Mouse (Mus musculus): ENCODE measurements around the gene Gm20422. TPM values are rescaled to one million over a fixed set of nuclear protein-coding genes. Genes with fewer than 3 reads are reported as not detected.

Gm20422 gene
- polyA plus RNA-seq, 1 experiment from 2014 or later, result 0.82 TPM

DNA sequence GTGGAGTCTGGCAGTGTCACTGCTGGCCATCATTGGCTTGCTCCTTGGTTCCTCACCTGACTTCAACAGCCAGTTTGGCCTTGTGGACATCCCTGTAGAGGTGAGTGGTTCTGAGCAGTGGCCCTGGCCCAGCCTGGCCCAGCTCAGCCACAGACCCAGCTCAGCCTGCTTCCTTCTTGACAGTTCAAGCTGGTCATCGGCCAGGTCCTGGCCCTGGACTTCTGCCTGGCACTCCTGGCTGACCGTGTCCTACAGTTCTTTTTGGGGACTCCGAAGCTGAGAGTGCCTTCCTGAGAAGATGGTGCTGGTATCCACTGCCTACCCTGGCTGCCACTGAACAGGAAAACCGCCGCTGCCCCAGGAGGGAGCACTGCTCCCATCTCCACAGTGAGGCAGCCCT is 32.5 kb upstream of the Gm20422 start:
- WGBS, result 92% methylated on average over 5 of the region's 5 CpGs
- H3K4me1 ChIP-seq (ENCODE audit: insufficient read depth, low read length), result peaks cover 5% of the 10 kb centered on the region
- H3K27me3 ChIP-seq (ENCODE audit: insufficient read depth, low read length), result no peaks in the 10 kb centered on the region
- H3K9me3 ChIP-seq (ENCODE audit: low read length), result no peaks in the 10 kb centered on the region
- no peak overlapping the region for H3K27ac ChIP-seq (ENCODE audit: low read length)
- H3K36me3 ChIP-seq (ENCODE audit: insufficient read depth, low read length), result peaks cover 55% of the 10 kb centered on the region
- H3K9ac ChIP-seq (replicated peaks; ENCODE audit: low read length), result no peak overlapping the region
- H3K4me3 ChIP-seq (ENCODE audit: low read length), result no peak overlapping the region
- H3K4me2 ChIP-seq (replicated peaks; ENCODE audit: low read depth, low read length), result no peak overlapping the region
- no peak for ATAC-seq (ENCODE audit: low FRiP score, low TSS enrichment)

DNA sequence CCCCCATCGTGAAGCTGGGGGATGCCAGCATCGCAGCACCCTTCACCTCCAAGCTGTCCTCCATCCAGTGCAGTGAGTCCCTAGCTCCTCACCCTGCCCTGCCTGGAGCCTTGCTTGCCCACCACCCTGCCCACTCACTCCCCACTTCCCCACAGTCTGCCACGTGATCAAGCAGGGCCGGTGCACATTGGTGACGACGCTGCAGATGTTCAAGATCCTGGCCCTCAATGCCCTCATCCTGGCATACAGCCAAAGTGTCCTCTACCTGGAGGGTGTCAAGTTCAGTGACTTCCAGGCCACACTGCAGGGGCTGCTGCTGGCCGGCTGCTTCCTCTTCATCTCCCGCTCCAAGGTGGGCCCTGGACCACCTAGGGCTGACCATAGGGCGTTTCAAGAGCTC is 30.8 kb upstream of the Gm20422 start:
- Histone ChIP-seq H3K9me3 (ENCODE audit: low read length) (no peaks in the 10 kb centered on the region), H3K27me3 (ENCODE audit: insufficient read depth, low read length) (no peaks in the 10 kb centered on the region), H3K4me2 (replicated peaks; ENCODE audit: low read depth, low read length) (no peak overlapping the region), H3K9ac (replicated peaks; ENCODE audit: low read length) (no peak overlapping the region), H3K4me1 (ENCODE audit: insufficient read depth, low read length) (peaks cover 5% of the 10 kb centered on the region), H3K4me3 (ENCODE audit: low read length) (no peak overlapping the region), H3K27ac (ENCODE audit: low read length) (no peak overlapping the region), H3K36me3 (ENCODE audit: insufficient read depth, low read length) (peaks cover 68% of the 10 kb centered on the region)
- WGBS, result 90% methylated on average over 9 of the region's 9 CpGs
- ATAC-seq (ENCODE audit: low FRiP score, low TSS enrichment), result no peak

DNA sequence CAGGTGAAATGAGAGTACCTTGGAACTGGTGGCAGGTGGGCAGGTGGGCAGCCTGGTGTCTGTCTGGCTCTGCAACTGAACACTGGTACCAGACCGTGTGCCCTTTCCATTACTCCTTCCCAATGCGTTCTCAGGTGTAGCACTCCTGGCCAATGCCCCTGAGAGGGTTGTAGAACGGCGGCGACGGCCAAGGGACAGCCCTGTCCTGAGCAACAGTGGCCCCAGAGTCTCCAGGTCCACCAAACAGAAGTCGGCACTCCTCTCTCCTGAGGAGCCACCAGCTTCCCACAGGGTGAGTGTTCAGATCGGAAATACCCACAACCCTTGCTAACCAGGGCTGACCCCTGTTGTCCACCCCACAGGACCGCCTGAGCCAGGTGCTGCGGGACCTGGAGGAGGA is 30.4 kb upstream of the Gm20422 start:
- H3K27me3 ChIP-seq (ENCODE audit: insufficient read depth, low read length), result no peaks in the 10 kb centered on the region
- no peaks in the 10 kb centered on the region for H3K9me3 ChIP-seq (ENCODE audit: low read length)
- peaks cover 5% of the 10 kb centered on the region for H3K4me1 ChIP-seq (ENCODE audit: insufficient read depth, low read length)
- no peak overlapping the region for H3K27ac ChIP-seq (ENCODE audit: low read length)
- no peak overlapping the region for H3K9ac ChIP-seq (replicated peaks; ENCODE audit: low read length)
- H3K4me3 ChIP-seq (ENCODE audit: low read length), result no peak overlapping the region
- ATAC-seq (ENCODE audit: low FRiP score, low TSS enrichment), result no peak
- H3K4me2 ChIP-seq (replicated peaks; ENCODE audit: low read depth, low read length), result no peak overlapping the region
- 95% methylated on average over 10 of the region's 10 CpGs for WGBS
- H3K36me3 ChIP-seq (ENCODE audit: insufficient read depth, low read length), result peaks cover 72% of the 10 kb centered on the region

DNA sequence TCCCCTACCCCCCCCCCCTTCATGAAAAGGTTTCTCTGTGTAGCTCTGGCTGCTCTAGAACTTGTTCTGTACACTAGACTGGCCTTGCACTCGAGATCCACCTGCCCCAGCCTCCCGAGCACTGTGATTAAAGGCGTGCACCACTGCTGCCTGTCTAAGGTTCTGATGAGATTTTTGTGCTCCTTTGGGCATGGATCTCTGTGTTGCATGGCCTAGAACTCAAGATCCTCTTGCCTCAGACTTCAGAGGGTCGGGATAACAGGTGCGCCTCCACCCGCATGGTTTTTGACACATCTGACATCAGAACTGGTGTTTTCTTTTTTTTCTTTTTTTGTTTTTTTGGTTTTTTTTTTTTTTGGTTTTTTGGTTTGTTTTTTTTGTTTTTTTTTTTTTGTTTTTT is 29.9 kb upstream of the Gm20422 start:
- no peaks in the 10 kb centered on the region for H3K27me3 ChIP-seq (ENCODE audit: insufficient read depth, low read length)
- no peak for ATAC-seq (ENCODE audit: low FRiP score, low TSS enrichment)
- H3K4me1 ChIP-seq (ENCODE audit: insufficient read depth, low read length), result peaks cover 5% of the 10 kb centered on the region
- no peak overlapping the region for H3K4me2 ChIP-seq (replicated peaks; ENCODE audit: low read depth, low read length)
- 88% methylated on average over 6 of the region's 6 CpGs for WGBS
- H3K27ac ChIP-seq (ENCODE audit: low read length), result no peak overlapping the region
- H3K9me3 ChIP-seq (ENCODE audit: low read length), result no peaks in the 10 kb centered on the region
- H3K9ac ChIP-seq (replicated peaks; ENCODE audit: low read length), result no peak overlapping the region
- H3K36me3 ChIP-seq (ENCODE audit: insufficient read depth, low read length), result peaks cover 77% of the 10 kb centered on the region
- H3K4me3 ChIP-seq (ENCODE audit: low read length), result no peak overlapping the region

DNA sequence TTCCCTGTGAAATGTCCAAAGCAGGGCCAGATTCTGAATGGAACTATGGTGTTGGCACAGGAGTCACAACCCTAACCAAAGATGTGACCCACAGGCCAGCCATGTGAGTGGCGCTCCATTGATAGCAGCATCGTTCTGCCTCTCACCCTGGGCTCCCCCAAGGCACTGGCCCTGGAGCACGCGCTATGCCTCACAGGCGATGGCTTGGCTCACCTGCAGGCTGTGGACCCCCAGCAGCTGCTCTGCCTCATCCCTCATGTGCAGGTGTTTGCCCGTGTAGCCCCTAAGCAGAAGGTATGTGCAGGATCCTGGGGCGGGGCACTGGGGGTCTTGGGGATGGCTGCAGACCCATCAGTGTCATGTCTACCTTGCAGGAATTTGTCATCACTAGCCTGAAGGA is 28.7 kb upstream of the Gm20422 start:
- H3K27me3 ChIP-seq (ENCODE audit: insufficient read depth, low read length), result no peaks in the 10 kb centered on the region
- H3K9ac ChIP-seq (replicated peaks; ENCODE audit: low read length), result no peak overlapping the region
- H3K27ac ChIP-seq (ENCODE audit: low read length), result no peak overlapping the region
- WGBS, result 91% methylated on average over 7 of the region's 7 CpGs
- no peak overlapping the region for H3K4me3 ChIP-seq (ENCODE audit: low read length)
- H3K36me3 ChIP-seq (ENCODE audit: insufficient read depth, low read length), result peaks cover 89% of the 10 kb centered on the region
- no peaks in the 10 kb centered on the region for H3K4me1 ChIP-seq (ENCODE audit: insufficient read depth, low read length)
- no peak for ATAC-seq (ENCODE audit: low FRiP score, low TSS enrichment)
- no peaks in the 10 kb centered on the region for H3K9me3 ChIP-seq (ENCODE audit: low read length)
- H3K4me2 ChIP-seq (replicated peaks; ENCODE audit: low read depth, low read length), result no peak overlapping the region

DNA sequence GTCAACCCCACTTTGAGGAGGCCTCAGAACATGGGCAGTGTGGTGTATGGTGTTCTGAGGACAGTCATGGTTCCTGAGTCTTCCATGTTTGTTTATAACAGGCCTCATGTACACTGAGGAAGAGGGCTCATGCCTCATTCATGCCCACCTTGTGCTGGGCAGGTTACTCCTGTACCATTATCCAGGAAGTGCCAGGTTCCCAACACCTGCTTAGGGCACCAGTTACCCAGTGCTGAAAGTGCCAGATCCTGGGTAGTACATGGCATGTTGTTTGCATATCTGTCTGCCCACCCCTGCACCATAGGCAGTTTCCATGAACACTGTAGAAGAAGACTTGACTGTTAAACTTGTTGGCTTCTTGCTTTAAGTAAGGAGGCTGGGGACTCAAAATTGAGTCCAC is 27.5 kb upstream of the Gm20422 start:
- H3K4me1 ChIP-seq (ENCODE audit: insufficient read depth, low read length), result no peaks in the 10 kb centered on the region
- no peak overlapping the region for H3K4me3 ChIP-seq (ENCODE audit: low read length)
- H3K9ac ChIP-seq (replicated peaks; ENCODE audit: low read length), result no peak overlapping the region
- H3K27me3 ChIP-seq (ENCODE audit: insufficient read depth, low read length), result no peaks in the 10 kb centered on the region
- no peak overlapping the region for H3K27ac ChIP-seq (ENCODE audit: low read length)
- H3K4me2 ChIP-seq (replicated peaks; ENCODE audit: low read depth, low read length), result no peak overlapping the region
- no peaks in the 10 kb centered on the region for H3K9me3 ChIP-seq (ENCODE audit: low read length)
- peaks cover 92% of the 10 kb centered on the region for H3K36me3 ChIP-seq (ENCODE audit: insufficient read depth, low read length)
- no peak for ATAC-seq (ENCODE audit: low FRiP score, low TSS enrichment)

DNA sequence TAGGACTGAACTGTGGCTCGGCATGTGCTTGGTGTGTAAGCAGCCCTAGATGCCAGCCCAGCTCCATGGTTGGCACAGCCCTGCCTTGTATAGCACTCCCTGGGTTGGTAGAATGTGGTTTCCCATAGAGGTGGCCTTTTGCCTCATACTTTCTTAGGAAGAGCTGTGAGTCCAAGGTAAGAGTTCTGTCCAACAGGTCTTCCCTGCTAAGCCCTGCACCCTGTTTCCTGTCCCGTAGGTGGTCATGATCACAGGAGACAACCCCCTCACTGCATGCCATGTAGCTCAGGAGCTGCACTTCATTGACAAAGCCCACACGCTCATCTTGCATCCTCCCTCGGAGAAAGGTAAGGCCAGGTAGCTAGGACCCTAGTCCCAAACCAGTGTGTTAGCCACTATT is 27.1 kb upstream of the Gm20422 start:
- Histone ChIP-seq H3K9me3 (ENCODE audit: low read length) (no peaks in the 10 kb centered on the region), H3K36me3 (ENCODE audit: insufficient read depth, low read length) (peaks cover 92% of the 10 kb centered on the region), H3K27ac (ENCODE audit: low read length) (no peak overlapping the region), H3K4me2 (replicated peaks; ENCODE audit: low read depth, low read length) (no peak overlapping the region), H3K4me1 (ENCODE audit: insufficient read depth, low read length) (no peaks in the 10 kb centered on the region), H3K4me3 (ENCODE audit: low read length) (no peak overlapping the region), H3K9ac (replicated peaks; ENCODE audit: low read length) (no peak overlapping the region), H3K27me3 (ENCODE audit: insufficient read depth, low read length) (no peaks in the 10 kb centered on the region)
- WGBS, result 93% methylated on average over 4 of the region's 4 CpGs
- no peak for ATAC-seq (ENCODE audit: low FRiP score, low TSS enrichment)

DNA sequence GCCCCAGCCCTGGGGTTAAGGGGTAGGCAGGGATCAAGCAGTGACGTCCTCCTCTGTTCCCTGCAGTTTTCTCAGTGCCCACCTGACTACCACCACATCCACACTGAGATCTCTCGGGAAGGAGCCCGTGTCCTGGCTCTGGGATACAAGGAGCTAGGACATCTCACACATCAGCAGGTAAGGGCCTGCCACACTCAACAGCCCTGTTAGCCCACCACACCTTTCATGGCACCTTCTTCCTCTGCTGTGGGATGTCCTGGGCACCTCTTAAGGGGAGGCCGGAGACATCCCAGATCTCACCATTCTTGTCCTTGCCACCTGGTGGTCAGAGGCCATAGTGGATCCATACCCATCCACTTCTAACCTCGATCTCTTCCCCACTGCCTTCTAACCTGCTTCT is 25.3 kb upstream of the Gm20422 start:
- H3K36me3 ChIP-seq (ENCODE audit: insufficient read depth, low read length), result peaks cover 83% of the 10 kb centered on the region
- no peak overlapping the region for H3K4me3 ChIP-seq (ENCODE audit: low read length)
- no peaks in the 10 kb centered on the region for H3K4me1 ChIP-seq (ENCODE audit: insufficient read depth, low read length)
- no peak overlapping the region for H3K4me2 ChIP-seq (replicated peaks; ENCODE audit: low read depth, low read length)
- 88% methylated on average over 5 of the region's 5 CpGs for WGBS
- H3K27me3 ChIP-seq (ENCODE audit: insufficient read depth, low read length), result no peaks in the 10 kb centered on the region
- no peaks in the 10 kb centered on the region for H3K9me3 ChIP-seq (ENCODE audit: low read length)
- no peak overlapping the region for H3K9ac ChIP-seq (replicated peaks; ENCODE audit: low read length)
- no peak overlapping the region for H3K27ac ChIP-seq (ENCODE audit: low read length)
- ATAC-seq (ENCODE audit: low FRiP score, low TSS enrichment), result no peak

DNA sequence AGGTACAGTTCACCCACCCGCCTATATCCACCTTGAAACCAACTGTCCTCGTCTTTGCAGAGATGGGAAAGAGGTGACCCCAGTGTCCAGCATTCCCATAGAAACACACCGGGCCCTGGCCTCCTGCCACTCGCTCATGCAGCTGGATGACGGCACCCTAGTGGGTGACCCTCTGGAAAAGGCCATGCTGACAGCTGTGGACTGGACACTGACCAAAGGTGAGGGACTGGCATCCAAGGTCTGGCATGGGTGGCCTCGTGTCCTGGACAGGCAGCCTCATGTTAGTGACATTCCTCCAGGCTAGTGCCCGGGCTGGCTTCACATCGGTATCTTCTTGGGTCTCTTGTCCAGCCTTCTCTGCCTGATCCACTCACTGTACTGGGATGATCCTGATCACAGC is 24.6 kb upstream of the Gm20422 start:
- H3K4me3 ChIP-seq (ENCODE audit: low read length), result no peak overlapping the region
- no peaks in the 10 kb centered on the region for H3K9me3 ChIP-seq (ENCODE audit: low read length)
- H3K27me3 ChIP-seq (ENCODE audit: insufficient read depth, low read length), result no peaks in the 10 kb centered on the region
- H3K4me1 ChIP-seq (ENCODE audit: insufficient read depth, low read length), result no peaks in the 10 kb centered on the region
- H3K36me3 ChIP-seq (ENCODE audit: insufficient read depth, low read length), result peaks cover 85% of the 10 kb centered on the region
- 92% methylated on average over 8 of the region's 8 CpGs for WGBS
- H3K9ac ChIP-seq (replicated peaks; ENCODE audit: low read length), result no peak overlapping the region
- no peak overlapping the region for H3K27ac ChIP-seq (ENCODE audit: low read length)
- ATAC-seq (ENCODE audit: low FRiP score, low TSS enrichment), result no peak
- no peak overlapping the region for H3K4me2 ChIP-seq (replicated peaks; ENCODE audit: low read depth, low read length)

DNA sequence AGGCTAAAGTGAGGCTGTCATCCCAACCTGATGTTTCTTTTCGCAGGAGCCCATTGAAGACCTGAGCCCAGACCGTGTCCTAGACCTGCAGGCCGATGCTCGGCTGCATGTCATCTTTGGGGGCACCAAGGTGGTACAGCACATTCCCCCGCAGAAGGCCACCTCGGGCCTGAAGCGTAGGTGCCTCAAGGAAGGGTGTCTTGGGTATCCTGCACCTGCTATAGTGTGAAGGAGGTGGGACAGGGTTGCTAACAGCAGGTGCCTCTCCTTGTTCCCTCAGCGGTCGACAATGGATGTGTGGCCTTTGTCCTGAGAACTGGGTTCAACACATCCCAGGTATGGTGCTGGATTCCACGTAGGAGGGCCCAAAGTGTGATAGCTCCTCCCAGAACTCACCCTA is 23.0 kb upstream of the Gm20422 start:
- Histone ChIP-seq H3K4me3 (ENCODE audit: low read length) (no peak overlapping the region), H3K9ac (replicated peaks; ENCODE audit: low read length) (no peak overlapping the region), H3K4me2 (replicated peaks; ENCODE audit: low read depth, low read length) (no peak overlapping the region), H3K9me3 (ENCODE audit: low read length) (no peaks in the 10 kb centered on the region), H3K36me3 (ENCODE audit: insufficient read depth, low read length) (peaks cover 72% of the 10 kb centered on the region), H3K27ac (ENCODE audit: low read length) (no peak overlapping the region), H3K27me3 (ENCODE audit: insufficient read depth, low read length) (no peaks in the 10 kb centered on the region), H3K4me1 (ENCODE audit: insufficient read depth, low read length) (peaks cover 6% of the 10 kb centered on the region)
- WGBS, result 91% methylated on average over 10 of the region's 10 CpGs
- no peak for ATAC-seq (ENCODE audit: low FRiP score, low TSS enrichment)

All from kidney, embryonic 16.5 days (tissue).